Mouse (Mus musculus): ENCODE measurements at regions not wholly inside any gene's neighbourhood (a gene's known extent, or its start where the extent isn't known, plus 50 kb on each side); places are given as distances from the start of the nearest gene placed in this dataset.

DNA sequence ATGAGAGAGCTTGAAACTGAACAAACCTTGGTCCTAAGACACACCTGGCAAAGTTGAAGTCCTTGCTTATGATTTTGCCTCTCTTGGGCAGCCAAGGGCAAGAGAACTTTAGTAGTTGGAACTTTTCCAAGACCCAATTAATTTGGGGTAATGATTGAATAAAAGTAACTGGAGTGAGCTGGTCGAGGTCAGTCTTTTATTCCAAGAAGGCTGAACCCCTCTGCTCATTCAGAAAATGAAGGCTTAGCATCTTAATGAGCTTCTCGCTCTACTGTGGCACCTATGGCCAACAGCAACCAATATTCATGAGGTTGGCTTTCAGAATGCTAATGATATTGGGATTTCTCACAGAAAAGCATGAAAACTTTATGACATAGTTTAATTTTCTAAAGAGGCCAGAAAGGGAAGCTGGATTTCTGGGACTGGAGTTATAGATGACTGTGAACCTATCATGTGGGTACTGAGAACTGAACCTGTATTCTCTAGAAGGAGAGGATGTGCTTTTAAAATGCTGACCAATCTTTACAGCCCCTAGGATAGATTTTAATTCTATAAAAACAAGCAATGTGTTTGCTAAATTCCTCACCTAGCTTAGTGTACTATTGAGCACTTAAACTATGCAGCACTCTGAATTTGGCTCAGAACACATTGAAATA lies 176.5 kb upstream of the Htr2a start:
- TF ChIP-seq POLR2A (IDR thresholded peaks at IDR 0.05; ENCODE audit: borderline replicate concordance, extremely low read depth, insufficient read depth, insufficient read length, poor library complexity, severe bottlenecking) = no peak
- TF ChIP-seq CTCF (IDR thresholded peaks at IDR 0.05; ENCODE audit: borderline replicate concordance, extremely low read depth, insufficient read depth, insufficient read length) = no peak
